Mouse (Mus musculus) cortical plate, adult 2 months (tissue): ENCODE results near the gene Ccdc124.

Experiments used
- CTCF ChIP-seq: fragments of 200-500 bp; IDR thresholded peaks from 2 replicates; pipeline ENCODE4 v1.5.1; 2011; ENCODE audit warnings: mild to moderate bottlenecking, control low read depth, low read length; ENCODE audit not compliant: insufficient read depth; ENCODE audit errors: extremely low read depth
- POLR2A ChIP-seq: fragments of 200-500 bp; IDR thresholded peaks from 2 replicates; pipeline ENCODE4 v1.6.1; 2011; ENCODE audit warnings: mild to moderate bottlenecking, low read length, control low read depth; ENCODE audit not compliant: insufficient read depth; ENCODE audit errors: extremely low read depth

- TF ChIP-seq CTCF, result no peak
- TF ChIP-seq POLR2A, result no peak
Measured at GRCm38 (mm10) chr8:70842484-70842883, 31.3 kb downstream of the Ccdc124 start.
